Mouse (Mus musculus) neural tube, postnatal 0 days (tissue): Measurements from ENCODE around the gene Olfr329-ps. TPM values are rescaled to one million over a fixed set of nuclear protein-coding genes. Genes with fewer than 3 reads are reported as not detected.

Experiments used
- polyA plus RNA-seq: library from polyadenylated mRNA; unstranded; fragments of >200 nt; fragmentation: Nextera tagmentation; extraction: Ambion mirVana; gene quantifications from 2 replicates; pipeline ENCODE4 v1.2.1, GENCODE M21; 2015

Gene Olfr329-ps
- polyA plus RNA-seq = 0.04 and 0.08 TPM in 2 replicates

GRCm38 (mm10) chr11:58546322-58546721, at the start of gene Olfr329-ps:
Gene Olfr329-ps, minus strand, starts transcription at chr11:58546422.

GRCm38 (mm10) chr11:58594814-58595213, 48.6 kb upstream of the Olfr329-ps start, which contains the start of gene Olfr324:
Gene Olfr324, plus strand, starts transcription at chr11:58595114.

DNA sequence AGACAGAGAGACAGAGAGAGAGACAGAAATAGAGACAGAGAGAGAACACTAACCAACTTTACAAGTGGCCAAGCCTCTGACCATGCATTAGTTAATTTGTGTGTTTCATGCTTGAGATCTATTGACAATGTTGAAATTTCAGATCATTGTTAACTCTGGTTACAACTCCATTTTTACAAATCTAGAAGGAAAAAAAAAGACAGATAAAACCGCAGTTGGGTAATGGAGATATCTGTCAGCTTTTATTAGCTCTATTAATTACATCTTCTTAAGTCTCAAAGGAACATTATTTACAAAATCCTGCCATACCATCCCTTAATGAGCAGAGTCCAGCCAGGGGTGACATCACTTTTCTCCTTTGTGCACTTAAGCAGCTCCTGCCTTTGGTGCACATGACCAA, 31.2 kb upstream of the Olfr329-ps start, which contains the start of gene Olfr325:
TSS of gene Olfr325 (plus strand) at position 301 of the 400 bp plus-strand sequence.

DNA sequence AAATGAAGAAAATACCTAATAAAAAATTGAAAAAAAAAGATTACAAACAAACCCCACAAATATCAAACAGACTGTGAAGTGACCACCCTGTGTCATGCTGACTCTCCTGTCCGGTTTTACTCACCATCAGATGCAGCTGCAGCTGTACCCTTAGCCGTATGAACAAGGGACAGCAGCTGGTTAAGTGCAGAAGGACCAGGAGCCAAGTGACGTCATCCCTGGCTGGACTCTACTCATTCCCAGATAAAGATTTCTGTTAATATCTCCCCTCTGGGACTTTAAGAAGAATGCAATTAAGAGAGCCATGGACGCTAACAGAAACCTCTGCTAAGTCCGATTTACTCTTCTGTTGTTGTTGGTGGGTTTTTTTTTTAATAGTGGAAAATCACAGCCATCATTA, 24.2 kb upstream of the Olfr329-ps start, which contains the start of gene Olfr224:
TSS of gene Olfr224 (minus strand) at position 149 of the 400 bp plus-strand sequence.

GRCm38 (mm10) chr11:58555536-58555935, 9.3 kb upstream of the Olfr329-ps start, which contains the start of gene Olfr328:
Gene Olfr328, minus strand, starts transcription at chr11:58555636.

DNA sequence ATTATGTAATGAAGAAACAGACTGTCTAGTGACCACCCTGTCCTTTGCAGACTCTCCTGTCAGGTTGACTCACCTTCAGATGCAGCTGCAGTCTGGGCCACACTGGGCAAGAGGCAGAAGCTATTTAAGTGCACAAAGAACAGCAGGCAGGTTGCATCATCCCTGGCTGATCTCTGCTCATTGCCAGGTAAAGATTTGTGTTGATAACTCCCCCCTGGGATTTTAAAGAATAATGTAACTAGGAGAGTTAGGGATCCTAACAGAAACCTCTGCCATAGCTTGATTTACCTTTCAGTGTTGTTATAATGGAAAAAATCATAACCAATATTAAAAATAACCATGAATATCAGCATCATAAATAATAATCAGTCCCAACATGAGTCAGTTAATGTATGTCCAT, 11.5 kb downstream of the Olfr329-ps start, which contains the start of gene Olfr330:
TSS of gene Olfr330 (minus strand) at position 101 of the 400 bp plus-strand sequence.

DNA sequence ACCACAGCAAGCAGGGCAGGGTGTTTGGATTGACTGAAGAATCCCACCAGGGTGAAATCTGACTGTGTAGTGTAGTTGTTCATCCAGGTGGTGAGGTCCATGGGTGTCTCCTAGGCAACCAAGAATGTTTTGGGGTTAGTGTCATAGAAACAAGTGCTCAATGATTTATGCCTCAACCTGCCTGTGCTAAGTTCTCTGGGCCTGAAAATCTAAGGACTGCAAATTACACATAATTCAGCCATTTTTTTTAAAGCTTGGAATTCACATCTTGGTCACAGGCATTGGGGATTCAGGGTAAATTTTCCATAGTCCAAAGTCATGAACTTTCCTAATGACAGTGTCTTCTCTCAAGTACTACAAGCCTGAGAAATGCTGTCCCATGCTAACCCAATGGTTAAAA, 43.8 kb downstream of the Olfr329-ps start, which contains the start of gene Olfr331:
TSS of gene Olfr331 (minus strand) at position 101 of the 400 bp plus-strand sequence.

DNA sequence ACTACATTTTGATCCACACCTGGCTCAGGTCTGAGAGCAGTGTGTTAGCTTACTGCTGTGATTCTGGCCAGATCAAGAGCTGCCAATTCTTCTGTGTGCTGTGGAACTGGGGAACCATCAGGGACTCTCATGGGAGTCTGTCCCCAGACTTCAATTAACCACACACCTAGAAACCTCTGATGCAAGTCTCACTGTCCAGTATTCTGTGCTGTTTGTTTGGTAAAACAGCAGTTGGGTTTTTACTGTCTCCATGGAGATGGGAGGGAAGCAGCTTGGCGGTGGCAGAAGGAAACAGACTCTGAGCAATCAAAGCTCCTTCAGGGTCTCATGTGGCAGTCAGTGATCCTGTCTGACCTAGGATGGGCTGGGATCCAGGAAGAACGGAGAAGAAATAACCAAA, 53.8 kb downstream of the Olfr329-ps start, which contains the start of gene Olfr332:
TSS of gene Olfr332 (minus strand) at position 101 of the 400 bp plus-strand sequence.

Other genes with a start within 250 kb of the Olfr329-ps start
- gene Zfp692, start 239.4 kb downstream of the Olfr329-ps start, polyA plus RNA-seq = 21.5 and 26.6 TPM in 2 replicates
- gene Zfp672, start 216.1 kb downstream of the Olfr329-ps start, polyA plus RNA-seq = 48.4 and 48.9 TPM in 2 replicates
- 39.3 and 41.8 TPM in 2 replicates for gene Sh3bp5l, start 215.7 kb downstream of the Olfr329-ps start, polyA plus RNA-seq
- not detected in 2 replicates for gene Lypd8, start 167.4 kb downstream of the Olfr329-ps start, polyA plus RNA-seq
- not detected in 2 replicates for gene 1810065E05Rik, start 125.3 kb downstream of the Olfr329-ps start, polyA plus RNA-seq
- not detected in 2 replicates for gene Gm12253, start 113.9 kb downstream of the Olfr329-ps start, polyA plus RNA-seq
- gene Lypd9, start 93.5 kb downstream of the Olfr329-ps start, polyA plus RNA-seq = not detected in 2 replicates
- gene Olfr30, start 84.2 kb downstream of the Olfr329-ps start, polyA plus RNA-seq = not detected in 2 replicates
- not detected in 2 replicates for gene Olfr332, start 53.9 kb downstream of the Olfr329-ps start, polyA plus RNA-seq
- gene Olfr331, start 43.9 kb downstream of the Olfr329-ps start, polyA plus RNA-seq = not detected in 2 replicates
- gene Olfr330, start 11.6 kb downstream of the Olfr329-ps start, polyA plus RNA-seq = 0.17 TPM in 1 of 2 replicates, not detected in the other
- 0.12 and 0.18 TPM in 2 replicates for gene Olfr328, start 9.2 kb upstream of the Olfr329-ps start, polyA plus RNA-seq
- gene Olfr224, start 24.1 kb upstream of the Olfr329-ps start, polyA plus RNA-seq = 0.09 and 0.23 TPM in 2 replicates
- not detected in 2 replicates for gene Olfr325, start 31.3 kb upstream of the Olfr329-ps start, polyA plus RNA-seq
- 0.21 and 0.41 TPM in 2 replicates for gene Olfr324, start 48.7 kb upstream of the Olfr329-ps start, polyA plus RNA-seq
- gene 2210407C18Rik, start 69.7 kb upstream of the Olfr329-ps start, polyA plus RNA-seq = not detected in 2 replicates
- gene Olfr323, start 84.1 kb upstream of the Olfr329-ps start, polyA plus RNA-seq = not detected in 2 replicates
- gene Trim58, start 94.0 kb upstream of the Olfr329-ps start, polyA plus RNA-seq = 0.46 and 0.47 TPM in 2 replicates
- not detected in 2 replicates for gene Olfr322, start 112.4 kb upstream of the Olfr329-ps start, polyA plus RNA-seq
- not detected in 2 replicates for gene Olfr320, start 134.7 kb upstream of the Olfr329-ps start, polyA plus RNA-seq
- not detected in 2 replicates for gene Olfr319, start 152.7 kb upstream of the Olfr329-ps start, polyA plus RNA-seq
- not detected in 2 replicates for gene Olfr318, start 177.6 kb upstream of the Olfr329-ps start, polyA plus RNA-seq
- not detected in 2 replicates for gene Olfr317, start 192.8 kb upstream of the Olfr329-ps start, polyA plus RNA-seq
- not detected in 2 replicates for gene Olfr316, start 206.3 kb upstream of the Olfr329-ps start, polyA plus RNA-seq
- gene Olfr315, start 226.8 kb upstream of the Olfr329-ps start, polyA plus RNA-seq = not detected in 2 replicates
- gene Olfr314, start 236.5 kb upstream of the Olfr329-ps start, polyA plus RNA-seq = not detected in 2 replicates